Mouse (Mus musculus) natural killer cell, adult 2 months (primary cell): ENCODE measurements around the gene Ephx1.
"Not testable (repeated sequence)": the region's sequence is repeated elsewhere in the genome, so short reads cannot be mapped to it uniquely, and the experiment has no call there.

ENCODE experiments used
- DNase-seq, 2 experiments: peaks; one replicate each; pipeline ENCODE4 v3.0.0; 2022; ENCODE audit warnings: low spot score in 2 of 2

Ephx1 gene

GRCm38 (mm10) chr1:180937631-180938030, 83.1 kb downstream of the Ephx1 start:
- not testable (repeated sequence) for DNase-seq

GRCm38 (mm10) chr1:180936610-180937398, 83.9 kb downstream of the Ephx1 start:
- DNase-seq = not testable (repeated sequence)

GRCm38 (mm10) chr1:180934467-180935419, 86.0 kb downstream of the Ephx1 start, which contains the start of gene Lefty1:
Lefty1 (plus strand) TSS chr1:180935022.
- no peak for DNase-seq

GRCm38 (mm10) chr1:180933659-180934058, 87.0 kb downstream of the Ephx1 start:
- no peak for DNase-seq

- no peak for DNase-seq
These were observed 89.6 kb downstream of the Ephx1 start for GRCm38 (mm10) chr1:180931106-180931505.

- no peak for DNase-seq
These were observed 91.1 kb downstream of the Ephx1 start for GRCm38 (mm10) chr1:180929599-180929998.

GRCm38 (mm10) chr1:180926286-180926685, 94.4 kb downstream of the Ephx1 start:
- DNase-seq = no peak
